Mouse (Mus musculus): ENCODE measurements around the gene Plekho2. TPM values are rescaled to one million over a fixed set of nuclear protein-coding genes. Genes with fewer than 3 reads are reported as not detected.

Plekho2 gene
- total RNA-seq, 2 experiments from 2014 or later, result 8.3 to 10.7 TPM

DNA sequence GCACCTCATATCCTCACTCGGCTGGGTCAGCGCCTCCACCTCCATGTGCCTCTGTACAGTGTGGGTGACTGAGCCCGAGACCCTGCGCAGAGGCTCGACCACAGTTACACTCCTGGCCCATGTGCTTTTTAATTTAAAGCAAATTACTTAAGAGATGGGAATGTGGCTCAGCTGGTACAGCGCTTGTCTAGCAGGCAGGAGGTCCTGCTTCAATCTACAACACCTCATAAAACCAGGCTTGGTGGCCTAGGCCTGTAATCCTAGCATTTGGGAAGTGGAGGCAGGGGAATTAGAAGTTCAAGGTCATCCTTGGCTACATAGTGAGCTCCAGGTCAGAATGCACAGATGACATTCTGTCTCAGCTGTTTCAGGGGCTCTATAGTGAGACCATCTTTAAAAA lies 21.0 kb downstream of the Plekho2 start:
- DNase-seq, result no peak
- intact Hi-C loops (cut with DNase I; ENCODE audit: low total_unique reads), result no loop called here

DNA sequence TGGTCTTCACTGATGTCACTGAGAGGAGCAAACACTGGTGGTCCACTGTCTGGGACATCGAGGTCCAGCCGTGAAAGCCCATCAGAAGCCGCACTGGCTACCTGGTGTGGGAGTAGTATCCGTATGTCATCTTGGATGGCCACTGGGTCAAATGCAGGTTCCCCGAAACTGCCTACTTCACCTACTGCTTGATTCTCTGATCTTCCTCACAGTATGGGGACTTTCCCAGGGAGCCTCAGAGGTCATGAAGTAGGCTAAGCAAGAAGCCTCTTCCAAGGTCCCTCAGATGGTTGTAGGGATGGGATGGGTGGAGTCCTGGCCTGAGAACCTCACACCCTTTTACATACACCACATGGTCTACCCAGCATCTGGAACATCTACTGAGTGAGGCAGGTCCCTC lies 22.9 kb downstream of the Plekho2 start:
- intact Hi-C loops (cut with DNase I; ENCODE audit: low total_unique reads), result no loop called here
- no peak for DNase-seq

DNA sequence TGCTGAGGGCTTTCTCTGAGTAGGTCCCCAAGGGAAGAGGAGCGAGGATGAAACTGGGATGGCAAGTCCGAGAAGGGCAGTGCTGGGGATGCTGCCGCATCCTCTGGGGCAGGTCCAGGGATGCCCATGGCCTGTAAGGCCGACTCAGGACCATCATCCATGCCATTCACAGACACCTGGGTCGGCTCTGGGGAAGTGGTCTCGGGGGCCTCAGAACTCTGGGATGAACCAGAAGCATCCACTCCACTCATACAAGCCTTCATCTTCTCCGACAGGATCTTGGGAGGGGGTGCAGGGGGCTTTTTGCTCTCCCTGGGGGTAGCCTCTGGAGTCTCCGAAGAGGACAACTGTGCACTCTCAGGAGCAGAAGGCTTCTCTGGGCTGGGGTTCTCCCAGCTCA lies 23.5 kb downstream of the Plekho2 start:
- intact Hi-C loops (cut with DNase I; ENCODE audit: low total_unique reads), result no loop called here
- DNase-seq, result no peak

DNA sequence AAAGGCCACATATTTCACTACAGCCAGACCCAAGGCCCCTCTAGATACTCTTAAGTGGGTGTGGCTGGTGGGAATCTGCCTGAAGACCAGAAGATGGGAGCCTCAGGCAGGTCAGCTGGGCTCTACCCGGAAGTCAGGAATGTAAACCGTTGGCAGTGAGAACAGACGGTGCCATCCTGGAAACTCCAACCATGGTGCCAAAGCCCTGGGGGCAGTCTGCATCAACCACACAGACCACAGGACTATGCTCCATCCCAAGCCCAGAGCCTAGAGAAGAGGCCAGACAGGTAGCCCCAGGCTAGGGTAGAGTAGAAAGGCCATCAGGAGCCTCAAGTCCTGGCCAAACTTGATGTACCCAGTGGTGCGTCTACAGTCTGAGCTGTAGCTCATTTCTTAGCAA lies 24.2 kb downstream of the Plekho2 start:
- DNase-seq, result no peak
- intact Hi-C loops (cut with DNase I; ENCODE audit: low total_unique reads), result no loop called here

DNA sequence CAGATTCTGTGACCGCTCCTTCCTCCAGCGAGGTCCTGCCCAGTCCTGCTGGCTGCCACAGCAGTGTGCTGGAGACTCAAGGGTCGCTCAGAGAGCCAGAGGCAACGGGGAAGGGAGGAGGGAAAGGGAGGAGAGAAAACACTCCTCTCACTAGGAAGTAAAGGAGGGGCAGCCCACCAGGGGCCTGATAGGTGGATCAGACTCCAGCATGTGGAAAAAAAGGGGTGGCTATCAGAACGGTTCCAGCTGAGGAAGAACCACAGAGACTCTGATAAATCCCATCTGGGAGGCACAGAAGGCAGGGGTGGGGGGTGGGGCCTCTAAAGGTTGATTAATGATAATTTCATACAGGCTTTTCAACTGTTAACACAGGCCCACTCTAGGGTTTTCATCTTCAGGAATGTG lies 24.8 kb downstream of the Plekho2 start:
- DNase-seq, result no peak
- intact Hi-C loops (cut with DNase I; ENCODE audit: low total_unique reads), result no loop called here

DNA sequence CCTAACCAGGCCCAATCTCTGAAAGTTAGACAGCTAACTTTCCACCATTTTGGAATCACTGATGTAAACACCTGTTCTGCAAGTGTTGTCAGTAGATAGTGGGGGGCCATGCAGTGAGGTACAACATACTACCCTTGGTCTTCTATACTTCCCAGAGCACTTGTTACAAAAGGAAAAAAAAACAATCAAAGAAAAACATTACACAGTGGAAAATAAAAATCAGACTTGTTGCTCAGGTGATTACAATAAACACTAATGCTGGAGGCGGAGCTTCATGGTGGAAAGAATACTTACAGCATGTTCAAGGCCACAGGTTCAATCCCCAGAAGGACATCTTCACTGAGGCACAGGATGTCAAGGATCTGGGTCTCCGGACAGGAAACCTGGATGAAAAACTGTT lies 27.1 kb downstream of the Plekho2 start:
- intact Hi-C loops (cut with DNase I; ENCODE audit: low total_unique reads), result no loop called here
- no peak for DNase-seq

DNA sequence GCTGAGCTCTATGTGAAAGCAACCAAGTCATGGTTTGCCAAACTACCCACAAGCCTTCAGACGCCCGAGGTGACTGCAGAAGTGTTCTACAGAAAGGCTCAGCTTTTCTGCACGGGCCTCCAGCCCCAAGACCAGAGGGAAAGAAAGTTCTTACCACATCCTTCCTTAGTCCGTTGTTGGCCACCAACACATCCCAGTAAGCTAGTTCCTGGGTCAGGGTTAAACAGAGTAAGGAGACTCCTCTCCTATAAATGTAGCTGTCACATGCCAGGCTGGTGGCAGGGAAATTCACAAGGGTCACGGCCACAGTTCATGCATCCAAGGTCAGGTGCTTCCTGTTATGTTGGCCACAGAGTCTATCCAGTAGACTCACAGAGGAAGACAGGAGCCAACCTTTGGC lies 27.7 kb downstream of the Plekho2 start:
- DNase-seq, result no peak

DNA sequence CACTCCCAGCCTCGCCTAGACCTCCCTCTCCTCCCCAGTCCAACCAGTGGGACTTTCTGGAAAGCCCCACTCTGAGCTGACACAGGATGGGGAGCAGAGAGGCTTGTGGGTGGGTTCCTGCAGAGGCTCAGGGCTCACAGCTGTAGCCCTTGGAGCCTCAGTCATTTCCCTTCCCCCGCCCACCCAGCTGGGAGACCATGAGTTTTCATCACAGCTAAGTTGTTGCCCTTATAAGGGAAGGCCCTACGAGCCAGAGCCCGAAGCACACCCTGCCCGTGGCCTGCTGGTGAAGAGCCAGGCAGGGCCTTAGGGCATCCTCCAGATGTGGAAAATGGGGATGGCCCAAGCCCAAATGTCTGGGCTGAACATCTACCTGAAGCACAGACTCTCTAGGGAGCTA lies 28.8 kb downstream of the Plekho2 start:
- intact Hi-C loops (cut with DNase I; ENCODE audit: low total_unique reads), result no loop called here
- peak; percentile 87 for DNase-seq

More for the DNA sequence above, 27.7 kb downstream of the Plekho2 start:
- intact Hi-C loops (cut with DNase I; ENCODE audit: low total_unique reads), result no loop called here

DNA sequence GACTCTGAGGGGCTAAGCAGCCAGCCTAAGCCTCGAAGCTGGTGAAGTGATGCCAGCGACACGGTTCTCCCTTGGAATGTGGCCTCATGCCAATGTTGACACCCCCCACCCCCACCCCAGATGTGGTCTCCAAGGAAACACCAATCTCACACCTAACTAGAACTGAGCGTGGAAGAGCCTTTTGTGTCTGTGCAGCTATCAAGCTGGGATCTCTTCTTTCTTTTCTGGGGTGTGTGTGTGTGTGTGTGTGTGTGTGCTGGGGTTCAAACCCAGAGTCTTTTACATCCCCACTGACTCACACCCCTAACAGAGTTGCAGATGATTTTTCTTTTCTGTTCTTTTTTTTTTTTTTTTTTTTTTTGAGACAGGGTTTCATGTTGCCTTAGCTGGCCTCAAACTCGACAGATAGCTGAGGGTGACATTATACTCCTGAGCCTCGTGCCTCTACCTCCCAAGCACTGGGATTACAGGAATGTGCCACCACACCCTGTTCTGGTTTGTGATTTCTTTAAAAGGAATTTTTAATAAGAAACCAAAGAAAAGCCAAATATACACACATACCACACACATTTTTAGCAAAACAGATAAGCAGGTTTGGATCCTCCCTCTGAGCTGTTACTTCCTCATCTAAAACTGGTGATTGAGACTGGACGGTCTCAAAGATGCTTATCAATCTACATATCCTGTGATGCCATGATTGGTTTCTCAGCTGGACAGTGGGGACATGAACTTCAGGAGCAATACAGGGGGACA lies 29.6 kb downstream of the Plekho2 start:
- no peak for DNase-seq
- intact Hi-C loops (cut with DNase I; ENCODE audit: low total_unique reads), result no loop called here

DNA sequence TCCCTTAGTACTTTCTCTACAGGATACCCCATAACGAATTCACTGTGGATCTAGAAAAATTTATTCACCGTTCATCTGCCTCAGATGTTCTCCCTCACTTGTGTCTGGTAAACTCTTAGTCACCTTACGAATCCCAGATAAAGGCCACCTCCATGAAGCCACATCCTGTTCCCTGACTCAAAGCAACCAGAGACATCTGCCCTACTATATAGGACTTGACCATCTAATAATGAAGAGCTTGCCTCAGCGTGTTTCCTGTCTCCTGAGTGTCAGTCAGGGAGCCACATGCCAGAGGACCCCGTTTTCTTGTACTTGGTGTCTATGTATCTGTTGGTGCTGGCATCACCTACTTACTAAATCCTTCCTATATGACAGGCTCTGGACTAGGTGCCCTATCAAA lies 30.2 kb downstream of the Plekho2 start:
- intact Hi-C loops (cut with DNase I; ENCODE audit: low total_unique reads), result no loop called here
- DNase-seq, result no peak

DNA sequence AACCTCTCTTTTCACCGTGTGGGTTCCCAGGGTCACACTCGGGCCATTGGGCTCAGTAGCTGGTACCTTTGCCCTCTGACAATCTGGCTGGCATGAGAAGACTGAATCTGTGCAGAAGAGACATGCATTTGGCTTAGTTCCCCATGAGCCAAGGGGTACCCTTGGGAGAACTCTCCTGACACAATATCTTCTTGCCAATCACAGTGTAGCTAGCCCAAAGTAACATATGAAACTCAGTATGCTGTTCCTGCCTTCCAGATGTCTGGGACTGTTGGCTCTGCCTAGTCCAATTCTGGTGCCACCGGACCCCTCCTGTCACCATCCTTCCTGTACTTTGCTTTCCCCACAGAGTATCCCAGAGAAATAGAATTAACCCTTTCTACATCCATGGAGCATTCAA lies 30.7 kb downstream of the Plekho2 start:
- intact Hi-C loops (cut with DNase I; ENCODE audit: low total_unique reads), result no loop called here
- DNase-seq, result no peak

DNA sequence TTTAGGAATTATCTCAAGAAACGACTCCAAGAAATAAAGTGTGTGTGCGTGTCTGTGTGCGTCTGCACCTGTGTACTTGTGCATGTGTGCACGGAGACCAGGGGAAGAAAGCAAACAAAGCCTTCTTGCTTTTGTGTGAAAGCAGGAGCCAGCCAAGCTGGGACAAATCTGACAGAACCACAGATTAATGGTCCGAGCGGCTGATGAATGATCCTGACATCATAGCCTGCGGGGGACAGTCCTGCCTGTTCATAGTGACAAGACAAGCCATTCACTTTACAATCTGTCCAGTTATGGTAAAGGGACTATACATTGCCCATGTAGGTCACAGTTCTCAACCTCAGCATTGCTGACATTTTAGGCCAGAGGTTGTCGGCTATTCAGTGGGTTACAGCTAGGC lies 31.5 kb downstream of the Plekho2 start:
- intact Hi-C loops (cut with DNase I; ENCODE audit: low total_unique reads), result no loop called here
- DNase-seq, result no peak

DNA sequence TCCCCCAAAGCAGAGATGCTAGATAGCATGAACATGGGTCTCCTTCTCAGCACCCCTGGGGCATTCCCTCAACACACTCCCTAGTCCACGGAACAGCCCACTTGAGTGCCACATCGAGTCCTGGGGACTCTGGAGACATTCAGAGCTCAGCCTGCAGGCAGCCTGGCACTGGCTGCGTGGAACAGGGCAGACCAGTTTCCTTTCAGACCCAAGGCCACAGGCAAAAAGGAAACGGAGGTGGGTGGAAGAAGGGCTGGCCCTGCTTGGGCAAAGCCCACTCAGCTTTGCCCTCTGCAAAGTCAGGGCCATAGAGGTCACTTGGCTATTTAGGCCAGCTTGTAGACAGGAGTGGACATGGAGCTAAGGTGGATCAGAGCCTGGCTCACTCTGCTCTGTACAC lies 32.0 kb downstream of the Plekho2 start:
- no peak for DNase-seq
- intact Hi-C loops (cut with DNase I; ENCODE audit: low total_unique reads), result no loop called here

DNA sequence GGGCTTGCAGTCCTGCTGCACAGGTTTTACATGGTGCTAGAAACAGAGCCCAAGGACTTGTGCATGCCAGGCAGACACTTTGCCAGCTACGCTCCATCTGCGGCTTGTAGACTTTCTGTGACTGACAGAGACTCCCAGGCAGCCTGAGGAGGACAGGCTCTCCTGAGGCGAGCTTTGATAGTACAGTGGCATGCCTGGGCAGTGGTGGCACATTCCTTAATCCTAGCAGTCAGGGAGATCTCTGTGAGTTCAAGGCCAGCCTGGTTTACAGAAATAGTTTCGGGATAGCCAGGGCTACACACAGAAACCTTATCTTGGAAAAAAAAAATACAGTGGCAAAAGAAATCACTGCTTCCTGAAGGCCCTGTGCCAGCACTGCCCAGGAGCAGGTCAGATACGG lies 32.7 kb downstream of the Plekho2 start:
- no peak for DNase-seq
- intact Hi-C loops (cut with DNase I; ENCODE audit: low total_unique reads), result no loop called here

DNA sequence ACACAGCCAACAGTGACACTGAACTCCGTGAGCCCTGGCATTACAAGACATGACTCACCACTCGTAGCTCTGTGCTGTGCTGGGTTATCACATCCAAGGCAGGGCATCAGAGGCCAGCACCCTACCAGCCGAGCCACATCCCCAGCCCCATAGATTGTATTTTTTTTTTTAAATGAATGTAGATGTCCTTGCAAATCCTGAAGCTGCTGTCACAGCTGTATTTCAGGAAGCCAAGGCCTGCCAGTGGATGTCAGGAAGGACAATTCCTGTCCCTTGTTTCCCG lies 33.5 kb downstream of the Plekho2 start:
- intact Hi-C loops (cut with DNase I; ENCODE audit: low total_unique reads), result no loop called here
- DNase-seq, result no peak

DNA sequence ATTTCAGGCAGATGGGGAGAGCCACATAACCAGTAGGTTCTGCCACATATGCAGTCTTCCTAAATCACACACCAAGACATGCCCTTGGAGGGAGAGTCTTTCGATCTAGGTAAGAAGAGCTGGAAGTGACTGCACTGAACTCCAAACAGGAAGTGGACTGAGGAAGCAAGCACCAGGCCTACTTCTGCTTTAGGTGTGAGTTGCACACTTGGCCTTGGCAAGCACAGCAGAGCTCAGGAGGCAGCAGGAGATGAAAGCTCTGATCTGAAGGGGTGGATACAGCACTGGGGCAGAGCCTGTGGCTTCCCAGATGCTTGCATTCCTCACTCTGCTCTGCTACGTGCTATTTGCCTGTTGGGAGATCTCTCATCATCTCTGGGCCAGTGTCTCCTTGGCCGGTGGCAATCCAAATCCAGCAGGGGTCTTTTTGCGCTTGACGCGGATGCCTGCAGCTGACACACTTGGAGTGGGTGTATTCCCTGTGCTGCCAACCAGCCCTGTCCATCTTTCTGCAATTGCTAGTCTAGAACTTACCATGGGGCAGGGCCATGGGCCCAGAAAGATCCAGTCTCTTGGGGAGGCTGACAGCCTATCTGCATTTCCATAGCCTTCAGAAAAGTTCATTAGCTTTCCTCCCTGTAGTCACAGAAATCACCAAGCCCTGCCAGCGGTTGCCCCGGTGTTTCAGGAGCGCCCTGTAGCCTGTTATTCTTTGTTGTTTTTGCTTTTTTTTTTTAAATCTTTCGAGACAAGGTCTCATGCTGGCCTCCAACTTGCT lies 34.0 kb downstream of the Plekho2 start:
- intact Hi-C loops (cut with DNase I; ENCODE audit: low total_unique reads), result no loop called here

DNA sequence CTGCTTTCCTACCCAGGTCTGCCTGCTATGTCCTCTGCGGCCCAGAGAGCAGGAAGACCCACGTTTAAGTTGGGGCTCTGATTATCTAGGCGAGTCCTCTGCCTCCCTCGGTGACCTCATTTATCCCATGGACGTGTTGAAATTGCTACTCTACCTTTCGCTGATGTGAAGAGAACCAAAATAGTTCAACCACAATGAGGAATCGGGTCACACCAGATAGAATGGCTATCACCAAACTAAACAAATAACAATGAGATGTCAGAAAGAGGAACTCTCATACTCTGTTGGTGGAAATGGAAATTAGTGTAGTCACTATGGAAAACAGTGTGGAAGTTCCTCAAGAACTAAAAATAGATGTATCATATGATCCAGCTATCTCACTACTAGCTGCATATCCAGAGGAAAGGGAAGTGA lies 37.7 kb downstream of the Plekho2 start:
- no peak for DNase-seq
- intact Hi-C loops (cut with DNase I; ENCODE audit: low total_unique reads), result no loop called here

More for the DNA sequence above, 34.0 kb downstream of the Plekho2 start:
- DNase-seq, result no peak

DNA sequence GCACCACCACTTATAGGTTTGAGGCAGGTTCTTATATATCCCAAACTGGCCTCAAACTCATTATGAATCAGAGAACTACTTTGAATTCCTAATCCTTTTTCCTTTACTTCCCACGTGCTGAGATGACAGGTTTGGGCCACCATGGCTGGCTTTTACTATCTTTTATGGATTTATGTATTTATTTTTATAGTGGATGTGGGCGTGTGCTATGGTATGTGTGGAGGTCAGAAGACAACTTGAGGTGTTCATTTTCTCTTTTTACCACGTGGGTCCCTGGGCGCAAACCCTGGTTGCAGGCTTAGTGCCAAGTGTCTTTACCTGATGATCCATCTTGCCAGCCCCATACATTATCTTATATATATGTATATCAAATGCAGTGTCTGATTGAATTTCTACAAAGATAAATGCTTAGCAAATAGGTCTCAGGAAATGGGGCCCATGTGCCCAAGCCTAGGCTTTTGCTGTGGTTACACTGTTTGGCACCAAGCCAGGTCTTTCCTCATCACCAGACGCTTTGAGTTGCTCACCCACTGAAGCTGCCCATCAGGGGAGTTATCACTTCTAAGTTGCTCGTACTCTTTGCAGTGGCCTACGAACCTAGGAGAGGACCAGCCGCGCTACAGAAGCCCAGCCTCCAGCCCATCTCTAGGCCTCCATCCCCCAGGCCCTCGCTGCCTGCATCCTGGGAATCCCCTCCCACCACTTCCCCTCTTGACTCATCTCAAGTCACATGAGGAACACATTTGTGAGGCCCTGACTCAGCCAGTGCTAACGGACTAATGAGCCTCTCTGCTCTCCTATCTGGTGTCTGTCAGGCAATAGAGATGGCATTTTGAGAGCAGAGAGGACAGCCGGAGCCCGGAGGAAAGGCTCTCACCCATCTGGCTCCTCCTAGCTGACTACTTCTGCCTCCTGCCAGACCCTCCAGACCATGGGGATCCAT lies 38.4 kb downstream of the Plekho2 start:
- peak; percentile 43 for DNase-seq
- intact Hi-C loops (cut with DNase I; ENCODE audit: low total_unique reads), result no loop called here

DNA sequence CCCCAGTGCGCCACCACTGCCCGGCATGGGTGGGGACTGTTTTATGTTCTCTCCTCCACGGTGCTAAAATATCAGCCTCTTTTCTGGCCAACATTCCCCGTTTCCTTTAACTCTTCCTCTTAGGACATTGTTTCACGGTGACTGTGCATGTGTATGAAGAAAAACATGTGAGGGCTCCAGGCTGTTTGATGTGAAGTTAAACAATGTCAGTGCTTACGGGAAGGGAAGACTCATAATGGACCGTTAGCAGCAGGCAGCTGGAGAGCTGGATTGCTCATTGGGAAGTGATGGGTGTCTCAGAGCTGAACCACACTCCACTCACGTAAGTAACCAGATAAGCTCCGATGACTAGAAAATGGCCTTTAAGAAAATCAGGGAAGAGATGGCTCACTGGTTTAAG lies 40.1 kb downstream of the Plekho2 start:
- no peak for DNase-seq
- intact Hi-C loops (cut with DNase I; ENCODE audit: low total_unique reads), result no loop called here

DNA sequence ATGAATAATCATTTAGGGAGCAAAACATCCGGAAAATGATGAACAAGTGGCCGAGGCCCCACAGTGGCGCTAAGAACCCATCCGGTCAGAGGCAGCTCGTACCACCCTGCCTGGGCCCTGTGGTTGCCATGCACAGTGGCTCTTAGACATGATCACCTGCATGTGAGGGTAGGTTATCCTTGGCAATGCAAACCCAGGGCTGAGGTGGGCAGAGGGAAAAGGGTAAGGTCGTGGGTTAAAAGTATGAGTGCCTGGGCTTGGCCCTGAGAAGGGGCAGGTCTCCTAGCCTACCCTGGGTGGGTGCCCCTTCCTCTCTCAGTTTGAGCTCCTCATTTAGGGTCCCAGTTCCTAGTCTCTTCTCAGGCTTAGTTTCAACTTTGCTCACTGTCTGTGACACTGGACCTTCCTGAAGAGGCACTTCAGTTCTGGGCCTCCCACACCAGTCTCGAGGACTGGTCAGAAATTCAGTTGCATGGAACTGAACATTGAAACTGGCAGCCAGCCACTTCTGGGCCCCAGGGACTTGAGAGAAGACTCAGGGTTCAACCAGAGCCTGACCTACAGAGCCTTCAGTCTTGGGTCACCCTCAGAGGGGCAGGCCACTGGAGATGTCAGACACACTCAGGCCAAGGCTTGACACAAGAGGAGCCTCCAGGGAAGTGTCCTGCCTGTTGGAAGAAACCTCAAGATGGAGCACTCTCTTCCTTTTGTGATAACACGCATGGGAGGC lies 41.8 kb downstream of the Plekho2 start:
- intact Hi-C loops (cut with DNase I; ENCODE audit: low total_unique reads), result no loop called here
- peak; percentile 52 for DNase-seq
